Mouse (Mus musculus): ENCODE measurements around the gene Dcpp2.
"Not testable (repeated sequence)": the region's sequence is repeated elsewhere in the genome, so short reads cannot be mapped to it uniquely, and the experiment has no call there.

Dcpp2 gene

DNA sequence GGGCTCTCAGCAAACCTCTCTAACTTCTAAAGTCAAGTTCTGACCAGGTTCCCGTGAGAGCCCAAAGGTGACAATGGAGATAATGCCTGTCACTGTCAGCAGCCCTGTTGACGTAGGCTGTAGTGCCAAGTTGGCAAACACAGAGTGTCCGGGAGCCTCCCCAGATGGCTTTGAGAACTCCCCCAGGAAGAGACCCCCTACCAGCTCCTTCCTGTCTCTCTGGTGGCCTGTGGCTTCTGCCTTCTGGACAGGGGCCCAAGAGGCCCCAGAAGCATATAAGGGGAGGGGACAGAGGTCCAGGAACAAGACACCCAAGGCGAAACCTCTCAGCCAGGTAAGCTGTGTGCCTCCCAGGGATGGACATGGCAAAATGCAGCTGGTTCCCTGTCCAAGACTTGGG, at the start of gene Dcpp2, which contains the start of gene Dcpp1:
Gene Dcpp2 (plus strand): TSS at position 305 of the 400 bp plus-strand sequence.
Gene Dcpp1 (plus strand): TSS at position 301 of the 400 bp plus-strand sequence.
- DNase-seq (ENCODE audit: low read depth in 2 of 2, low spot score in 2 of 2) = not testable (repeated sequence)

DNA sequence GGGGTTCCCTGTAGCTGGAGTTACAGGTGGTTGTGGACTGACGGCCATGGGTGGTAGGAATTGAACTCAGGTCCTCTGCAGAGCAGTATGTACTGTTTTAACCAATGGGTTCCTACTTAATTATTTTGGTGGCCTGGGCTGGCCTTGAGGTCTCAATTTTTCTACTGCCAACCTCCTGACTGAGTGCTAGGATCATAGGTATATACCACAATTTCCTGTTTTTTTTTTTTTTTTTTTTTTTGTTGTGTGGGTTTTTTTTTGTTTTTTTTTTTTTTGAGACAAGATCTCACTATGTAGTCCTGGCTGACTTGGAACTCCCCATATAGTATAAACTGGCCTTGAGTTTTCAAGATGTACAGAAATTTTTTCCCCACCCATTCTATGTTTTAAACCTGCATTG, 49.5 kb upstream of the Dcpp2 start:
- no peak for DNase-seq (ENCODE audit: low read depth in 2 of 2, low spot score in 2 of 2)

DNA sequence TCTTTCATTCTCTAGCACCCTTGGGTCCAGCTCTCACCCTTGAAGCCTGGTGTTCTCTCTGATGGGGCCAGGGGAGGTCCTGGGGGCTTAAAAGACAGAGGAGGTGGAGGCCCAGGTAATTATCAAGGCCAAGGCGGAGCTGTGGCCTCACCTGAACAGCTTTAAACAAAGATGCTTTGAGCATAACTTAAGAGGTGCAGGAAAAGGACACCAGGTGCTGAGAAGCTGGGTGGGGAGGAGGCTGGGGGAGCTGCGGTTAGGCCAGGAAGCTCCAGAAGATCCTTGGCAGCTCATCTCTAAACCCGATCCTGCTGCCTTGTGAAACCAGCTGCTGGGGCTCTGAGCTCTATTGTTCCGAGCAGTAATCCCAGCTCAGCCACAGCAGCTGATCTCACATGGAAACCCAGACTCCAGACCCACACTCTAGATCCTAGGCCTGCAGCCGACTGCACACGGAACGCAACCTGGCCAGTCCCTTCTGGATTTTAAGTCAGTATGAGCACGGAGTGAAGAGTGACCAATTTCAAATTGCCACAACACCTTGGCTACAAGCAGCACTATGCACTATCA, 44.6 kb upstream of the Dcpp2 start, which contains the start of gene Prss33:
Gene Prss33 (minus strand): TSS at position 51 of the 570 bp plus-strand sequence.
- no peak for DNase-seq (ENCODE audit: low read depth in 2 of 2, low spot score in 2 of 2)

DNA sequence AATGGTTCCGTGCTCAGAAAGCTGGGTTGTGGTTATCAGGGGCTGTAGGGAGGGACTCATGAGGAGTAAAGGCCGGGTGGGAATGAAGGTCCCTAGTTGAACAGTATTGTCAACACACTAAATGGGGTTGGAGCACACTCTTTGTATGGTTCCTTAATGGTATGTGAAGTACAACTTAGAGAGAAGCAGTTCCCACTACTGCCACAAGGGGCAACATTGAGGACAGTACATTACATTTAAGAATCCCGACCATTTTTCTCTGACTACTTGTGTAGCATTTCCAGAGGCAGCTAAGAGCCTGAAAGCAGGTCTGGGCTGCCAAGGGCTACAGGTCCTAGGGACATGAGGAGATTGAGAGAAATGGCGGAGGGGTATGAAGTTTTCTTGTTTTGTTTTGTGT, 39.5 kb upstream of the Dcpp2 start:
- peak; percentile 57 to 73 for DNase-seq (ENCODE audit: low read depth in 2 of 2, low spot score in 2 of 2)

- no peak for DNase-seq (ENCODE audit: low read depth in 2 of 2, low spot score in 2 of 2)
Measured at GRCm38 (mm10) chr17:23843141-23843811, 37.4 kb upstream of the Dcpp2 start.

GRCm38 (mm10) chr17:23843812-23844273, 36.8 kb upstream of the Dcpp2 start, which contains the start of the genes Prss32 and Prss41:
TSS of gene Prss32 (plus strand) at chr17:23843855.
TSS of gene Prss41 (minus strand) at chr17:23844172.
- peak; percentile 66 to 67 for DNase-seq (ENCODE audit: low read depth in 2 of 2, low spot score in 2 of 2)

DNA sequence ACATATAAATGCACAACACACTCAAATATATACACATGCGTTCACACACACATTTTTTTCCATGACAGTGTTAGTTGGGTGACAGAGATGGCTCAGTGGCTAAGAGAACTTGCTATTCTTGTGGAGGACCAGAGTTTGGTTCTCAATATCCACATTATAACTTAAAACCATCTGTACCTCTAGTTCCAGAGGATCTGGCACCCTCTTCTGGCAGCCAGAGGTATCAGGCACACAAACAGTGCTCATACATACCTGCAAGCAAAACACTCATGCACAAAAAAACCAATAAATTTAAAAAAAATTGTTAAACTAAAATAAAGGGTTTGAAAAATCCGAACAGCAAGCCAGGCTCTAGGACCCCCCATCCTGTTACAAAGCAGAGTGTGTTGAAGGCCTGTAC, 30.7 kb upstream of the Dcpp2 start:
- no peak for DNase-seq (ENCODE audit: low read depth in 2 of 2, low spot score in 2 of 2)

DNA sequence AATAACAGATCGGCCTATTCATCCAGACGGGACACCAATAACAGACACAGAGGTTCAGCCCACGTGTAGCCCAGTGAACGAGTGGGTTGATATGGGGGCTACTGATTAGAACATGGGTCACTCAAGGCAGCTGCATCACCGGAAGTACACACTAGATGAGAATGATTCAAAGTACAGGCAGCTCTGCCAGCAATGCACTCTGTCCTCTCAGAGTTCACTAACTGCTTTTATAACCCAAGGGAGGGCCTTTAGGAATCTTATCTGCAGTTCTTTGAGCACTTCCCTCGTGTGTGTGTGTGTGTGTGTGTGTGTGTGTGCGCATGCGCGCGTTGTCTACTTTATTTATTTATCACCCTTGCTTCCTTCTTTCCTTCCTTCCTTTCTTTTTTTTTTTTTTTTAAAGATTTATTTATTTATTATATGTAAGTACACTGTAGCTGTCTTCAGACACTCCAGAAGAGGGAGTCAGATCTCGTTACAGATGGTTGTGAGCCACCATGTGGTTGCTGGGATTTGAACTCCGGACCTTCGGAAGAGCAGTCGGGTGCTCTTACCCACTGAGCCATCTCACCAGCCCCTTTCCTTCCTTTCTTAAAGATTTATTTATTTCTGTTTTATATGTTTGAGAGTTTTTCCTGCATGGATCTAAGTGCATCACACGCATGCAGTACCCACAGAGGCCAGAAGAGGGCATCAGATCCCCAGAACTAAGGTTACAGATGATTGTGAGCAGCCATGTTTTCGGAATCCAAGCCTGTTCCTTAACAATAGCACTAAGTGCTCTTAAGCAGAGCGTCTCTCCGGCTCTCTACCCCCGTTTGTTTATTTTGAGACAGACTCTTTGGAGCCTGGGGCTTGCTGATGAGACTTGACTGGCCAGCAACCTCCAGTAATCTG, 29.6 kb upstream of the Dcpp2 start:
- DNase-seq (ENCODE audit: low read depth in 2 of 2, low spot score in 2 of 2) = peak; percentile 45 to 71

GRCm38 (mm10) chr17:23853292-23853691, 27.4 kb upstream of the Dcpp2 start:
- DNase-seq (ENCODE audit: low read depth in 2 of 2, low spot score in 2 of 2) = no peak

- DNase-seq (ENCODE audit: low read depth in 2 of 2, low spot score in 2 of 2) = no peak
Measured at GRCm38 (mm10) chr17:23854229-23854765, 26.4 kb upstream of the Dcpp2 start.

DNA sequence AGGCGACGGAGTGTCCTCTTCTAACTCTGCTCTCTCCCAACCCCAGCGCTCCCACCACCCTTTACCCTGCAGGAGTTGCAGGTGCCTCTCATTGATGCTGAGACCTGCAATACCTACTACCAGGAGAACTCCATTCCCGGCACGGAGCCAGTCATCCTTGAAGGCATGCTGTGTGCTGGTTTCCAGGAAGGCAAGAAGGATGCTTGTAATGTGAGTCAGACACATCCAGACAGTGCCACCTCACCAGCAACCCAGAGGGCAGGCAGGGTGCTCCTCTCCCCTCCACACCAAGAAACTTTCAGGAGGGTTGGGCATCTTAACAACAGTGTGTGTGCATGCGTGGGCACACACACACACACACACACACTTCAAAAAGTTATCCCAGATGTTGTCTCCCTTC, 23.5 kb upstream of the Dcpp2 start:
- no peak for DNase-seq (ENCODE audit: low read depth in 2 of 2, low spot score in 2 of 2)

DNA sequence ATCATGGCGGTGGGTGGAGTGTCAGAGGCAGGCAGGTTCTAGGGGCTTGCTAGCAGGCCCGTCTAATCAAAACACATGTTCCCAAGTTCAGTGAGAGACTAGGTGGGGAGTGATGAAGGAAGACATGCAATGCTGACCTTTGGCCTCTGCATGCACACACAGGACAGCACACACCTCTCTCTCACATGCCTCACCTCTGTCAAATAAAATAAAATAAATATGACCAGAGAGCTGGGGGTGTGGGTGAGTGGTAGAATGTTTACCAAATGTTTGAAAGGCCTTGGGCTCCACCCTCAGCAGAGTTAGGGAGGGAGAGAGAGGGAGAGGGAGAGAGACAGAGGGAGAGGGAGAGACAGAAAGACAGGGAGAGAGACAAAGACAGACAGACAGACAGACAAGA, 22.8 kb upstream of the Dcpp2 start:
- DNase-seq (ENCODE audit: low read depth in 2 of 2, low spot score in 2 of 2) = no peak

DNA sequence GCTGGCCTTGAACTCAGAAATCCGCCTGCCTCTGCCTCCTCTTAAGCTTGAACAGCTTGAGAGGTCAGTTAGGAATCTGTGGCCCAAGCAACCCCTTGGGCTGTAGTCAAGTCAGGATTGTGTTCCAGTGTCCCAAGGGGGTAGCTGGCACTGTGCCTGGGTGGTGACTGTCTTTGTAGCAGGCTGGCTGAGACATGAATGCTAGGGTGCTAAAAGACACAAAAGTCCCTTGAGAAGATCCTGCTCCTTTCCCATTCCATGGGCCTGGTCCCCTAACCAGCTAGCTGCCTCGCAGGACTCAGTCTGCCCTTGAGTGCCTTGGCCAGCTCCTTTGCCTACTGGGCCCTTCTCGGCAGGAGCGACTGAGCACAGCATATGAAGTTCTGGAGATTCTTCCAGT, 17.8 kb upstream of the Dcpp2 start:
- no peak for DNase-seq (ENCODE audit: low read depth in 2 of 2, low spot score in 2 of 2)

DNA sequence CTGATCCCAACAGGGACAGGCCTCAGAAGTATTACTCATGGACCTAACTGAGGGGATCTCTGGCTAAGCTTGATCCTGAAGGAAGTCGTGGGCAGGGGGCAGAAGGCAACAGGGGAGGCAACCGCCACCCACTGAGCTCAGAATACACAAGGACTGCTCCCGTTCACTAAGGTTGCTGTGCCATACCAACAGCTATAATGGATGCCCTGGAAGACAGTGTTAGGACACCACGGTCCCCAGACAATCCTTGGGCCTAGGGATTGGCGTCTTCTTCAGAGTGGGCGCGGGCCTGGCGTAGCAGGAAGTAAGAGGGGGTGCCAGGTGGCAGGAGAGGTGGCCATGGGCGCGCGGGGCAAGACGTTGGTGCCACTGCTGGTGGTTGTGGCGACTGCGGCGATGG, 12.9 kb upstream of the Dcpp2 start, which contains the start of gene Prss21:
Gene Prss21 (plus strand): TSS at position 301 of the 400 bp plus-strand sequence.
- no peak for DNase-seq (ENCODE audit: low read depth in 2 of 2, low spot score in 2 of 2)

DNA sequence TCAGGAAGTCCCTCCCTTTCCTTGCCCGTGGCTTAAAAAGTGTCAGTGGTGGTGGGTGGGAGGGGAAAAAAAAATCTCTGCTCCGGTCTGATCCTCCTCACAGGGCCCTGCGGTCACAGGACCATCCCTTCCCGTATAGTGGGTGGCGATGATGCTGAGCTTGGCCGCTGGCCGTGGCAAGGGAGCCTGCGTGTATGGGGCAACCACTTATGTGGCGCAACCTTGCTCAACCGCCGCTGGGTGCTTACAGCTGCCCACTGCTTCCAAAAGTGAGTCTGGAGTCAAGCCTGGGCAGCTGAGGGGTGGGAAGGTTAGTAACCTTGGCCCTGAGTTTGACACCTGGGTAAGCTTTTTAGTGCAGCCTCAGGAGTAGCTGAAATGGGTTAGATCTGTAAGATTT, 12.2 kb upstream of the Dcpp2 start:
- no peak for DNase-seq (ENCODE audit: low read depth in 2 of 2, low spot score in 2 of 2)

- DNase-seq (ENCODE audit: low read depth in 2 of 2, low spot score in 2 of 2) = no peak
Measured at GRCm38 (mm10) chr17:23873884-23874856, 6.5 kb upstream of the Dcpp2 start.

- DNase-seq (ENCODE audit: low read depth in 2 of 2, low spot score in 2 of 2) = no peak
Measured at GRCm38 (mm10) chr17:23876741-23877140, 3.9 kb upstream of the Dcpp2 start.

GRCm38 (mm10) chr17:23877166-23877565, 3.5 kb upstream of the Dcpp2 start:
- DNase-seq (ENCODE audit: low read depth in 2 of 2, low spot score in 2 of 2) = no peak

DNA sequence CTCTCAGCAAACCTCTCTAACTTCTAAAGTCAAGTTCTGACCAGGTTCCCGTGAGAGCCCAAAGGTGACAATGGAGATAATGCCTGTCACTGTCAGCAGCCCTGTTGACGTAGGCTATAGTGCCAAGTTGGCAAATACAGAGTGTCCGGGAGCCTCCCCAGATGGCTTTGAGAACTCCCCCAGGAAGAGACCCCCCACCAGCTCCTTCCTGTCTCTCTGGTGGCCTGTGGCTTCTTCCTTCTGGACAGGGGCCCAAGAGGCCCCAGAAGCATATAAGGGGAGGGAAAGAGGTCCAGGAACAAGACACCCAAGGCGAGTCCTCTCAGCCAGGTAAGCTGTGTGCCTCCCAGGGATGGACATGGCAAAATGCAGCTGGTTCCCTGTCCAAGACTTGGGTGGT, 36.5 kb downstream of the Dcpp2 start, which contains the start of gene Dcpp3:
Gene Dcpp3 (plus strand): TSS at position 301 of the 400 bp plus-strand sequence.
- not testable (repeated sequence) for DNase-seq (ENCODE audit: low read depth in 2 of 2, low spot score in 2 of 2)

- peak; percentile 74 to 75 for DNase-seq (ENCODE audit: low read depth in 2 of 2, low spot score in 2 of 2)
Measured at GRCm38 (mm10) chr17:23924531-23925007, 43.9 kb downstream of the Dcpp2 start.
